Mouse (Mus musculus) cerebellum, adult 2 months (tissue): ENCODE measurements around the gene Zim1.

Source experiments
- CTCF ChIP-seq: fragments of 200-500 bp; IDR thresholded peaks from 2 replicates; pipeline ENCODE4 v1.5.1; 2011; ENCODE audit warnings: low read depth, mild to moderate bottlenecking, control low read depth, low read length, moderate library complexity, borderline replicate concordance; ENCODE audit not compliant: insufficient read depth
- POLR2A ChIP-seq: fragments of 200-500 bp; IDR thresholded peaks from 2 replicates; pipeline ENCODE4 v1.6.1; 2011; ENCODE audit warnings: low read length, control low read depth, borderline replicate concordance; ENCODE audit not compliant: insufficient read depth

GRCm38 (mm10) chr7:6685511-6685910 lies 10.7 kb downstream of the Zim1 start:
- TF ChIP-seq POLR2A (no peak), CTCF (no peak)
